Comparison of ENCODE assay signal across 21 mouse cellular contexts in genomic region chr3:130338371-130338770, GRCm38 (mm10).
DNase-seq lines count a peak whose midpoint lies in the region; ATAC-seq and TF ChIP-seq lines count a peak whose summit lies in the region.
"Had no signal": no experiment of that assay in that cellular context is flagged by ENCODE, and none has a peak within 500 bp of the region (broad histone marks: within the 10 kb centered on the region; RNA-seq: fewer than 3 reads in every experiment).

No protein-coding gene starts in this region.

- H3K27ac ChIP-seq in embryonic facial prominence, embryonic 14.5 days (replicated peaks; ENCODE audit: low read depth, low read length), result peak overlapping the region; percentile 79; the same call in 1 of the 2 replicates
- H3K27ac ChIP-seq in embryonic facial prominence, embryonic 10.5 days (replicated peaks), result no peak overlapping the region
- H3K27ac ChIP-seq in heart, embryonic 15.5 days, result no peak overlapping the region
- peak overlapping the region; percentile 65; the same call in 1 of the 2 replicates for H3K27ac ChIP-seq in lung, embryonic 14.5 days (ENCODE audit: low read depth)
- H3K27ac ChIP-seq in stomach, embryonic 14.5 days (ENCODE audit: low read length), result no peak overlapping the region
- no peak overlapping the region for H3K27ac ChIP-seq in stomach, postnatal 0 days (replicated peaks)
- H3K27ac ChIP-seq: hindbrain, embryonic 14.5 days; left cerebral cortex, adult 2 months; liver, embryonic 15.5 days; midbrain, embryonic 12.5 days had no signal

- ATAC-seq in embryonic facial prominence, embryonic 14.5 days (ENCODE audit: low read depth), result no peak
- no peak for ATAC-seq in heart, embryonic 15.5 days (replicated peaks; ENCODE audit: insufficient number of reproducible peaks, insufficient read depth, low FRiP score, low read depth)
- peak; percentile 56 for ATAC-seq in lung, embryonic 14.5 days (ENCODE audit: insufficient read depth)
- 0 out of 2 replicates have a peak, but pooled peaks have one; percentile 25 for ATAC-seq in stomach, embryonic 14.5 days (ENCODE audit: insufficient number of reproducible peaks, insufficient read depth, low FRiP score, low read depth)
- no peak for ATAC-seq in stomach, postnatal 0 days (ENCODE audit: low FRiP score, low TSS enrichment)

- no peak for DNase-seq in embryonic facial prominence, embryonic 14.5 days (ENCODE audit: low spot score)
- no peak for DNase-seq in embryonic facial prominence, embryonic 10.5 days (ENCODE audit: low spot score)
- no peak for DNase-seq in heart, postnatal 14 days
- DNase-seq in lung, embryonic 14.5 days, result peak; percentile 62
- no peak for DNase-seq in lung, adult 18-20 months
- DNase-seq in stomach, postnatal 0 days (ENCODE audit: low spot score), result no peak
- DNase-seq: cerebellum, adult 11 months; cerebellum, adult 9-10 months; cerebellum, postnatal 36 days; thymus, postnatal 25 days had no signal

- WGBS in embryonic facial prominence, embryonic 14.5 days, result 71% methylated on average over 3 of the region's 3 CpGs
- 87% methylated on average over 3 of the region's 3 CpGs for WGBS in embryonic facial prominence, embryonic 10.5 days
- 48% methylated on average over 3 of the region's 3 CpGs for WGBS in heart, embryonic 15.5 days
- 25% methylated on average over 3 of the region's 3 CpGs for WGBS in lung, embryonic 14.5 days
- WGBS in stomach, embryonic 14.5 days, result 23% methylated on average over 3 of the region's 3 CpGs
- WGBS in stomach, postnatal 0 days, result 46% methylated on average over 3 of the region's 3 CpGs

- H3K9ac ChIP-seq in embryonic facial prominence, embryonic 14.5 days (ENCODE audit: low read depth, low read length), result no peak overlapping the region
- no peak overlapping the region for H3K9ac ChIP-seq in heart, embryonic 15.5 days
- H3K9ac ChIP-seq in lung, embryonic 14.5 days, result no peak overlapping the region
- no peak overlapping the region for H3K9ac ChIP-seq in stomach, embryonic 14.5 days (replicated peaks; ENCODE audit: low read depth, low read length)
- H3K9ac ChIP-seq in stomach, postnatal 0 days (ENCODE audit: low read length), result no peak overlapping the region
- H3K9ac ChIP-seq: embryonic facial prominence, embryonic 13.5 days; hindbrain, embryonic 14.5 days; limb, embryonic 12.5 days; liver, embryonic 15.5 days; midbrain, embryonic 12.5 days had no signal

- H3K36me3 ChIP-seq in embryonic facial prominence, embryonic 14.5 days (ENCODE audit: control insufficient read depth, insufficient read depth, low read length), result no peaks in the 10 kb centered on the region
- H3K36me3 ChIP-seq in embryonic facial prominence, embryonic 10.5 days (replicated peaks), result no peaks in the 10 kb centered on the region
- no peaks in the 10 kb centered on the region for H3K36me3 ChIP-seq in heart, embryonic 15.5 days
- H3K36me3 ChIP-seq in lung, embryonic 14.5 days (ENCODE audit: insufficient read depth), result no peaks in the 10 kb centered on the region
- H3K36me3 ChIP-seq in stomach, embryonic 14.5 days (ENCODE audit: control insufficient read depth, insufficient read depth, low read length), result no peaks in the 10 kb centered on the region
- H3K36me3 ChIP-seq in stomach, postnatal 0 days (ENCODE audit: control insufficient read depth, insufficient read depth, low read length), result no peaks in the 10 kb centered on the region
- H3K36me3 ChIP-seq: embryonic facial prominence, embryonic 13.5 days; G1E; limb, embryonic 12.5 days; liver, embryonic 15.5 days; midbrain, embryonic 12.5 days had no signal

- intact Hi-C loops in heart, postnatal 14 days (cut with DNase I), result no loop called here

- no peaks in the 10 kb centered on the region; the same call in 1 of the 2 replicates for H3K4me1 ChIP-seq in embryonic facial prominence, embryonic 14.5 days (ENCODE audit: control insufficient read depth, insufficient read depth, low read length)
- peaks cover 11% of the 10 kb centered on the region for H3K4me1 ChIP-seq in embryonic facial prominence, embryonic 10.5 days
- peaks cover 4% of the 10 kb centered on the region for H3K4me1 ChIP-seq in heart, embryonic 15.5 days (replicated peaks)
- peaks cover 27% of the 10 kb centered on the region for H3K4me1 ChIP-seq in lung, embryonic 14.5 days (ENCODE audit: insufficient read depth)
- peaks cover 13% of the 10 kb centered on the region for H3K4me1 ChIP-seq in stomach, embryonic 14.5 days (ENCODE audit: control insufficient read depth, insufficient read depth, low read length)
- H3K4me1 ChIP-seq in stomach, postnatal 0 days (replicated peaks; ENCODE audit: control insufficient read depth, insufficient read depth), result no peaks in the 10 kb centered on the region
- H3K4me1 ChIP-seq: liver, embryonic 15.5 days; megakaryocyte, embryonic 14.5 days; midbrain, embryonic 12.5 days had no signal

- H3K27me3 ChIP-seq in embryonic facial prominence, embryonic 14.5 days (replicated peaks; ENCODE audit: control insufficient read depth, insufficient read depth, low read length), result no peaks in the 10 kb centered on the region
- no peaks in the 10 kb centered on the region for H3K27me3 ChIP-seq in embryonic facial prominence, embryonic 10.5 days (replicated peaks; ENCODE audit: low read depth, poor library complexity, severe bottlenecking)
- H3K27me3 ChIP-seq in heart, embryonic 15.5 days, result no peaks in the 10 kb centered on the region; the same call in 1 of the 2 replicates
- H3K27me3 ChIP-seq in lung, embryonic 14.5 days (ENCODE audit: insufficient read depth, low read length), result no peaks in the 10 kb centered on the region
- H3K27me3 ChIP-seq in stomach, embryonic 14.5 days (ENCODE audit: control insufficient read depth, insufficient read depth, low read length), result no peaks in the 10 kb centered on the region
- no peaks in the 10 kb centered on the region for H3K27me3 ChIP-seq in stomach, postnatal 0 days (ENCODE audit: control insufficient read depth, insufficient read depth, low read length)
- H3K27me3 ChIP-seq: embryonic facial prominence, embryonic 13.5 days; limb, embryonic 12.5 days; liver, embryonic 15.5 days; megakaryocyte, embryonic 14.5 days; midbrain, embryonic 12.5 days had no signal

- H3K4me3 ChIP-seq in embryonic facial prominence, embryonic 14.5 days (ENCODE audit: low read depth, low read length), result no peak overlapping the region
- no peak overlapping the region for H3K4me3 ChIP-seq in embryonic facial prominence, embryonic 10.5 days
- no peak overlapping the region for H3K4me3 ChIP-seq in heart, embryonic 15.5 days
- no peak overlapping the region for H3K4me3 ChIP-seq in lung, embryonic 14.5 days (ENCODE audit: low read depth, low read length)
- H3K4me3 ChIP-seq in stomach, embryonic 14.5 days (ENCODE audit: low read depth, low read length), result no peak overlapping the region
- no peak overlapping the region for H3K4me3 ChIP-seq in stomach, postnatal 0 days (ENCODE audit: low read depth, low read length)
- H3K4me3 ChIP-seq: erythroblast, embryonic 14.5 days; limb, embryonic 12.5 days; liver, embryonic 15.5 days; megakaryocyte, embryonic 14.5 days; midbrain, embryonic 12.5 days had no signal

- no peaks in the 10 kb centered on the region for H3K9me3 ChIP-seq in embryonic facial prominence, embryonic 14.5 days (ENCODE audit: control insufficient read depth, low read length)
- no peaks in the 10 kb centered on the region for H3K9me3 ChIP-seq in embryonic facial prominence, embryonic 10.5 days
- H3K9me3 ChIP-seq in heart, embryonic 15.5 days (replicated peaks), result no peaks in the 10 kb centered on the region
- H3K9me3 ChIP-seq in lung, embryonic 14.5 days (ENCODE audit: low read depth, low read length), result no peaks in the 10 kb centered on the region
- no peaks in the 10 kb centered on the region for H3K9me3 ChIP-seq in stomach, embryonic 14.5 days (ENCODE audit: control insufficient read depth, low read depth, low read length)
- no peaks in the 10 kb centered on the region for H3K9me3 ChIP-seq in stomach, postnatal 0 days (ENCODE audit: control insufficient read depth, low read length)
- H3K9me3 ChIP-seq: embryonic facial prominence, embryonic 13.5 days; limb, embryonic 12.5 days; liver, embryonic 15.5 days; midbrain, embryonic 12.5 days had no signal

- TF ChIP-seq EP300 in stomach, postnatal 0 days (optimal IDR thresholded peaks at IDR 0.05), result no peak

- TF ChIP-seq CTCF in lung, embryonic 14.5 days (IDR thresholded peaks at IDR 0.05; ENCODE audit: low read depth), result no peak
- TF ChIP-seq CTCF in stomach, postnatal 0 days (IDR thresholded peaks at IDR 0.05; ENCODE audit: low read depth), result no peak

- peak overlapping the region; percentile 51; the same call in 1 of the 2 replicates for H3K4me2 ChIP-seq in embryonic facial prominence, embryonic 14.5 days (ENCODE audit: low read depth, low read length)
- H3K4me2 ChIP-seq in heart, embryonic 15.5 days, result peak overlapping the region; percentile 56
- H3K4me2 ChIP-seq in lung, embryonic 14.5 days, result peak overlapping the region; percentile 46
- H3K4me2 ChIP-seq in stomach, embryonic 14.5 days (replicated peaks; ENCODE audit: low read depth, low read length), result 0 out of 2 replicates have a peak overlapping the region, but pooled peaks have one; percentile 30
- H3K4me2 ChIP-seq in stomach, postnatal 0 days (replicated peaks; ENCODE audit: low read depth), result no peak overlapping the region
- H3K4me2 ChIP-seq: liver, embryonic 15.5 days had no signal

Comparison
In these comparisons a context has a peak if more than half of its experiments do, and no peak if none do; other contexts are left out.
1. ATAC-seq: peak in lung, embryonic 14.5 days (single experiment) and stomach, embryonic 14.5 days (single experiment); none in embryonic facial prominence, embryonic 14.5 days (single experiment), heart, embryonic 15.5 days (single experiment) and stomach, postnatal 0 days (single experiment).
2. H3K27ac ChIP-seq: peak in embryonic facial prominence, embryonic 14.5 days (single experiment) and lung, embryonic 14.5 days (single experiment); none in embryonic facial prominence, embryonic 10.5 days (single experiment), heart, embryonic 15.5 days (single experiment), stomach, embryonic 14.5 days (single experiment) and stomach, postnatal 0 days (single experiment).